Comparison of ENCODE assay signal across 16 mouse cellular contexts in the genomic region with DNA sequence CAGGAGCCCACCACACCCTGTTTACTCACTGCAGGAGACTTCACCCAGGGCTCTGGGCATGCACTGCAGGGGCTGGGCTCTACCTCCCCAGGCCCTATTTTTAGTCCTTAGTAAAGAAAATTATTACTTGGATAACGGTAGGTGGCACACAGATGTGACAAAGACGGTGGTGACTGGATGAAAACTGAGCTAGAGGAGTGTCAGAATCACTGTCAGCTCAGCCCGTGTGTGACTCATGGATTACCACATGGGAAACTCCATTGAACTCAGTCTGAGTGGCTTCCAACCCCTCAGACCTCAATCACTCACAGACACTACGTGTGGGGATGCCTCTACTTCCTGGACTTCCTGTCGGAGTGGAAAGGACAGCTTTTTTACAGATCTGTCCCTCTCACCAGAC.
DNase-seq lines count a peak whose midpoint lies in the region; ATAC-seq and TF ChIP-seq lines count a peak whose summit lies in the region.
"Had no signal": no experiment of that assay in that cellular context is flagged by ENCODE, and none has a peak within 500 bp of the region (broad histone marks: within the 10 kb centered on the region; RNA-seq: fewer than 3 reads in every experiment).

No protein-coding gene starts in this region.

- ATAC-seq in forebrain, postnatal 0 days = no peak
- no peak for ATAC-seq in forebrain, embryonic 16.5 days
- ATAC-seq in CD4-positive, CD25-positive, alpha-beta regulatory T cell, adult 4 months = no peak
- ATAC-seq: hindbrain, postnatal 0 days; liver, embryonic 12.5 days had no signal

- no peak overlapping the region for H3K4me3 ChIP-seq in forebrain, postnatal 0 days (ENCODE audit: low read depth, low read length)
- H3K4me3 ChIP-seq in forebrain, embryonic 16.5 days (replicated peaks; ENCODE audit: low read length) = no peak overlapping the region
- no peak overlapping the region for H3K4me3 ChIP-seq in embryonic facial prominence, embryonic 10.5 days
- H3K4me3 ChIP-seq: heart, embryonic 12.5 days; liver, embryonic 12.5 days had no signal

- 32% methylated on average over 5 of the region's 5 CpGs for WGBS in forebrain, postnatal 0 days
- WGBS in forebrain, embryonic 16.5 days = 27% methylated on average over 5 of the region's 5 CpGs
- 37% methylated on average over 5 of the region's 5 CpGs for WGBS in embryonic facial prominence, embryonic 10.5 days

- intact Hi-C loops in heart, postnatal 14 days (cut with DNase I) = loop anchor here (5.0 kb wide), 1 partner anchor 251 kb away; no protein-coding TSS in a partner anchor

- H3K4me1 ChIP-seq in forebrain, postnatal 0 days (ENCODE audit: insufficient read depth) = no peaks in the 10 kb centered on the region; the same call in 1 of the 2 replicates
- H3K4me1 ChIP-seq in forebrain, embryonic 16.5 days (replicated peaks; ENCODE audit: control insufficient read depth, insufficient read depth, low read length) = peaks cover 23% of the 10 kb centered on the region
- H3K4me1 ChIP-seq in embryonic facial prominence, embryonic 10.5 days = peaks cover 32% of the 10 kb centered on the region
- H3K4me1 ChIP-seq: liver, embryonic 12.5 days had no signal

- H3K9ac ChIP-seq in forebrain, postnatal 0 days = no peak overlapping the region
- no peak overlapping the region for H3K9ac ChIP-seq in forebrain, embryonic 16.5 days (replicated peaks; ENCODE audit: low read depth, low read length)
- H3K9ac ChIP-seq: heart, embryonic 12.5 days; liver, embryonic 12.5 days had no signal

- no peak overlapping the region for H3K27ac ChIP-seq in forebrain, postnatal 0 days (ENCODE audit: low read depth, low read length)
- H3K27ac ChIP-seq in forebrain, embryonic 16.5 days (ENCODE audit: low read length) = no peak overlapping the region
- H3K27ac ChIP-seq in embryonic facial prominence, embryonic 10.5 days (replicated peaks) = peak overlapping the region; percentile 5; the same call in 1 of the 2 replicates
- H3K27ac ChIP-seq: hindbrain, postnatal 0 days; liver, embryonic 12.5 days had no signal

- no peaks in the 10 kb centered on the region for H3K27me3 ChIP-seq in forebrain, postnatal 0 days (ENCODE audit: insufficient read depth, low read length)
- H3K27me3 ChIP-seq in forebrain, embryonic 16.5 days (replicated peaks; ENCODE audit: control insufficient read depth, insufficient read depth, low read length) = no peaks in the 10 kb centered on the region
- 0 out of 2 replicates have a peak, but pooled peaks cover 12% of the 10 kb centered on the region for H3K27me3 ChIP-seq in embryonic facial prominence, embryonic 10.5 days (replicated peaks; ENCODE audit: low read depth, poor library complexity, severe bottlenecking)

- H3K9me3 ChIP-seq in forebrain, postnatal 0 days (ENCODE audit: low read length) = no peaks in the 10 kb centered on the region
- H3K9me3 ChIP-seq in forebrain, embryonic 16.5 days (ENCODE audit: control insufficient read depth, low read length) = no peaks in the 10 kb centered on the region
- no peaks in the 10 kb centered on the region for H3K9me3 ChIP-seq in embryonic facial prominence, embryonic 10.5 days
- H3K9me3 ChIP-seq: heart, embryonic 12.5 days; liver, embryonic 12.5 days had no signal

- peak; percentile 62 for DNase-seq in adrenal gland, adult 2 months
- no peak for DNase-seq in adrenal gland, postnatal 25 days
- peak; percentile 17 for DNase-seq in forebrain, postnatal 0 days
- peak; percentile 72 for DNase-seq in 416B (ENCODE audit: low read depth)
- no peak for DNase-seq in embryonic facial prominence, embryonic 10.5 days (ENCODE audit: low spot score)
- no peak for DNase-seq in heart, postnatal 14 days
- DNase-seq: cerebellum, postnatal 10 days; heart, postnatal 36 days; kidney, adult 18-20 months; kidney, postnatal 14 days; thymus, postnatal 25 days had no signal

- no peaks in the 10 kb centered on the region for H3K36me3 ChIP-seq in forebrain, postnatal 0 days (ENCODE audit: insufficient read depth)
- no peaks in the 10 kb centered on the region for H3K36me3 ChIP-seq in forebrain, embryonic 16.5 days (ENCODE audit: control insufficient read depth, insufficient read depth)
- no peaks in the 10 kb centered on the region for H3K36me3 ChIP-seq in embryonic facial prominence, embryonic 10.5 days (replicated peaks)
- H3K36me3 ChIP-seq: heart, embryonic 12.5 days; liver, embryonic 12.5 days had no signal

- H3K4me2 ChIP-seq in forebrain, postnatal 0 days (ENCODE audit: low read depth) = no peak overlapping the region
- no peak overlapping the region for H3K4me2 ChIP-seq in forebrain, embryonic 16.5 days (ENCODE audit: low read length)
- H3K4me2 ChIP-seq: heart, embryonic 12.5 days; liver, embryonic 12.5 days had no signal

- no peak for TF ChIP-seq CTCF in forebrain, postnatal 0 days (IDR thresholded peaks at IDR 0.05; ENCODE audit: low read depth)

Comparison
In these comparisons a context has a peak if more than half of its experiments do, and no peak if none do; other contexts are left out.
1. DNase-seq: peak in adrenal gland, adult 2 months (single experiment), forebrain, postnatal 0 days (single experiment) and 416B (single experiment); none in adrenal gland, postnatal 25 days (single experiment), embryonic facial prominence, embryonic 10.5 days (single experiment) and heart, postnatal 14 days (0 of 2).